22 mouse cellular contexts compared by ENCODE assay signal in the genomic region with DNA sequence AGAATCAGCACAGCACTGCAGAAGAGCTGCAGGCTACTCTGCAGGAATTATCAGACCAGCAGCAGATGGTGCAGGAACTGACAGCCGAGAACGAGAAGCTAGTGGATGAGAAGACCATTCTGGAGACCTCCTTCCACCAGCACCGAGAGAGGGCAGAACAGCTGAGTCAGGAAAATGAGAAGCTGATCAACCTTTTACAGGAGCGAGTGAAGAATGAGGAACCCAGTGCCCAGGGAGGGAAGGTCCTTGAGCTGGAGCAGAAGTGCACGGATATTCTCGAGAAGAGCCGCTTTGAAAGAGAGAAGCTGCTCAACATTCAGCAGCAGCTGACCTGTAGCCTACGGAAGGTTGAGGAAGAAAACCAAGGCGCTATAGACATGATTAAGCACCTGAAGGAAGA.
DNase-seq lines count a peak whose midpoint lies in the region; ATAC-seq lines count a peak whose summit lies in the region.
"Had no signal": no experiment of that assay in that cellular context is flagged by ENCODE, and none has a peak within 500 bp of the region (broad histone marks: within the 10 kb centered on the region; RNA-seq: fewer than 3 reads in every experiment).

No protein-coding gene starts in this region.

- peak; percentile 43 for DNase-seq in cerebellum, adult 11-12 months
- DNase-seq in cerebellum, postnatal 14 days = no peak
- DNase-seq in cerebellum, postnatal 25 days = peak; percentile 31 to 39
- DNase-seq in cerebellum, adult 11 months = no peak
- peak; percentile 35 for DNase-seq in brain, adult 2 months (ENCODE audit: low read depth, low spot score)
- DNase-seq in liver = no peak
- DNase-seq: adrenal gland, postnatal 14 days; gastrocnemius, postnatal 25 days; heart, adult 11 months; heart, postnatal 14 days; kidney, adult 2 months; kidney, postnatal 36 days; layer of hippocampus, postnatal 36 days; left cerebral cortex, postnatal 4 days; liver, embryonic 13.5 days; right cerebral cortex, adult 18-20 months; spleen, adult 18-20 months; thymus, postnatal 14 days had no signal

- ATAC-seq in megakaryocyte progenitor cell, adult 5-6 weeks (replicated peaks; ENCODE audit: poor library complexity) = 0 out of 2 replicates have a peak, but pooled peaks have one; percentile 20
- ATAC-seq: forebrain, embryonic 15.5 days; hindbrain, postnatal 0 days; intestine, embryonic 15.5 days had no signal

Comparison
In these comparisons a context has a peak if more than half of its experiments do, and no peak if none do; other contexts are left out.
1. DNase-seq: peak in cerebellum, adult 11-12 months (single experiment), cerebellum, postnatal 25 days (2 of 2) and brain, adult 2 months (single experiment); none in cerebellum, postnatal 14 days (0 of 2), cerebellum, adult 11 months (single experiment) and liver (single experiment).